27 mouse cellular contexts compared by ENCODE assay signal in genomic region chr1:136547068-136547467, GRCm38 (mm10).
DNase-seq lines count a peak whose midpoint lies in the region; ATAC-seq lines count a peak whose summit lies in the region.
"Had no signal": no experiment of that assay in that cellular context is flagged by ENCODE, and none has a peak within 500 bp of the region (broad histone marks: within the 10 kb centered on the region; RNA-seq: fewer than 3 reads in every experiment).

No protein-coding gene starts in this region.

- no peak overlapping the region for H3K4me3 ChIP-seq in stomach, embryonic 15.5 days (replicated peaks)
- no peak overlapping the region for H3K4me3 ChIP-seq in forebrain, embryonic 11.5 days (ENCODE audit: low read depth, low read length)
- H3K4me3 ChIP-seq: embryonic facial prominence, embryonic 12.5 days; heart, adult 2 months; heart, embryonic 12.5 days; hindbrain, embryonic 13.5 days; layer of hippocampus, adult 2 months; left cerebral cortex, adult 2 months; limb, embryonic 12.5 days; liver, embryonic 15.5 days; neural tube, embryonic 15.5 days had no signal

- 45% methylated on average over 2 of the region's 2 CpGs for WGBS in stomach, embryonic 15.5 days
- 87% methylated on average over 2 of the region's 2 CpGs for WGBS in forebrain, embryonic 11.5 days

- H3K4me2 ChIP-seq in stomach, embryonic 15.5 days: no peak overlapping the region
- no peak overlapping the region for H3K4me2 ChIP-seq in forebrain, embryonic 11.5 days (ENCODE audit: low read depth, low read length, severe bottlenecking)
- H3K4me2 ChIP-seq: embryonic facial prominence, embryonic 12.5 days; heart, embryonic 12.5 days; hindbrain, embryonic 13.5 days; limb, embryonic 12.5 days; liver, embryonic 15.5 days; lung, embryonic 14.5 days; neural tube, embryonic 15.5 days had no signal

- H3K27me3 ChIP-seq in stomach, embryonic 15.5 days (replicated peaks): no peaks in the 10 kb centered on the region
- no peaks in the 10 kb centered on the region for H3K27me3 ChIP-seq in forebrain, embryonic 11.5 days (ENCODE audit: control insufficient read depth, insufficient read depth, low read length)
- H3K27me3 ChIP-seq: embryonic facial prominence, embryonic 12.5 days; heart, embryonic 12.5 days; hindbrain, embryonic 13.5 days; limb, embryonic 12.5 days; liver, embryonic 15.5 days; neural tube, embryonic 15.5 days had no signal

- 0 out of 2 replicates have a peak overlapping the region, but pooled peaks have one; percentile 5 for H3K27ac ChIP-seq in stomach, embryonic 15.5 days
- H3K27ac ChIP-seq in forebrain, embryonic 11.5 days (ENCODE audit: low read depth, low read length): no peak overlapping the region
- H3K27ac ChIP-seq: embryonic facial prominence, embryonic 12.5 days; heart, adult 2 months; hindbrain, embryonic 13.5 days; layer of hippocampus, adult 2 months; left cerebral cortex, adult 2 months; limb, embryonic 12.5 days; liver, embryonic 15.5 days; neural tube, embryonic 15.5 days had no signal

- H3K4me1 ChIP-seq in stomach, embryonic 15.5 days: no peaks in the 10 kb centered on the region
- H3K4me1 ChIP-seq in forebrain, embryonic 11.5 days (replicated peaks; ENCODE audit: control insufficient read depth, insufficient read depth, low read length): no peaks in the 10 kb centered on the region
- H3K4me1 ChIP-seq: embryonic facial prominence, embryonic 12.5 days; hindbrain, embryonic 13.5 days; limb, embryonic 12.5 days; liver, embryonic 15.5 days; neural tube, embryonic 15.5 days had no signal

- H3K9me3 ChIP-seq in stomach, embryonic 15.5 days: no peaks in the 10 kb centered on the region
- no peaks in the 10 kb centered on the region for H3K9me3 ChIP-seq in forebrain, embryonic 11.5 days (ENCODE audit: control insufficient read depth, low read length)
- H3K9me3 ChIP-seq: embryonic facial prominence, embryonic 12.5 days; heart, embryonic 12.5 days; hindbrain, embryonic 13.5 days; limb, embryonic 12.5 days; liver, embryonic 15.5 days; neural tube, embryonic 15.5 days had no signal

- H3K9ac ChIP-seq in stomach, embryonic 15.5 days: no peak overlapping the region
- no peak overlapping the region for H3K9ac ChIP-seq in forebrain, embryonic 11.5 days (ENCODE audit: low read length)
- H3K9ac ChIP-seq: embryonic facial prominence, embryonic 12.5 days; heart, embryonic 12.5 days; hindbrain, embryonic 13.5 days; limb, embryonic 12.5 days; liver, embryonic 15.5 days; lung, embryonic 14.5 days; neural tube, embryonic 15.5 days had no signal

- no peak for ATAC-seq in stomach, embryonic 15.5 days (ENCODE audit: insufficient read depth, low FRiP score, low read depth)
- ATAC-seq in forebrain, embryonic 11.5 days (replicated peaks; ENCODE audit: low FRiP score): no peak
- ATAC-seq: forebrain, embryonic 16.5 days had no signal

- peak; percentile 21 for DNase-seq in adrenal gland, adult 8-10 months
- DNase-seq in adrenal gland, postnatal 4 days (ENCODE audit: low spot score in 2 of 2): no peak
- DNase-seq in CD4-positive helper T cell, adult 2 months (ENCODE audit: low read depth, low spot score): peak; percentile 14
- peak; percentile 70 for DNase-seq in adrenal gland, postnatal 14 days
- DNase-seq in forebrain, embryonic 11.5 days (ENCODE audit: low spot score): no peak
- no peak for DNase-seq in testis, postnatal 10 days (ENCODE audit: low spot score)
- DNase-seq: cerebellum, adult 11-12 months; cerebellum, adult 9-11 months; embryo, embryonic 11 days; heart, adult 2 months; heart, postnatal 4 days; kidney, adult 9 months; kidney, postnatal 14 days; lung, embryonic 14.5 days; lung, postnatal 14 days; midbrain, embryonic 14.5 days; right cerebral cortex, postnatal 25 days had no signal

- no peaks in the 10 kb centered on the region for H3K36me3 ChIP-seq in stomach, embryonic 15.5 days
- no peaks in the 10 kb centered on the region for H3K36me3 ChIP-seq in forebrain, embryonic 11.5 days (ENCODE audit: control insufficient read depth, insufficient read depth, low read length)
- H3K36me3 ChIP-seq: embryonic facial prominence, embryonic 12.5 days; heart, embryonic 12.5 days; hindbrain, embryonic 13.5 days; limb, embryonic 12.5 days; liver, embryonic 15.5 days; neural tube, embryonic 15.5 days had no signal

Comparison
In these comparisons a context has a peak if more than half of its experiments do, and no peak if none do; other contexts are left out.
1. DNase-seq: peak in adrenal gland, adult 8-10 months (single experiment), CD4-positive helper T cell, adult 2 months (single experiment) and adrenal gland, postnatal 14 days (single experiment); none in adrenal gland, postnatal 4 days (0 of 2), forebrain, embryonic 11.5 days (single experiment) and testis, postnatal 10 days (single experiment).